Mouse (Mus musculus) hindlimb bud, embryonic 11.5 days (tissue): ENCODE measurements around the gene Il17d.

ENCODE experiments used
- DNase-seq: peaks from one replicate; pipeline ENCODE4 v3.0.0-alpha.2; 2012; ENCODE audit warnings: low read depth, low spot score; ENCODE audit errors: extremely low spot score

Gene Il17d

GRCm38 (mm10) chr14:57591830-57592229 lies 67.3 kb downstream of the Il17d start:
- DNase-seq, result no peak
